Mouse (Mus musculus): Measurements from ENCODE around the gene Ddx47. TPM values are rescaled to one million over a fixed set of nuclear protein-coding genes. Genes with fewer than 3 reads are reported as not detected.

Ddx47 gene
- 50.1 TPM for polyA plus RNA-seq (2014; fragmentation: Illumina TruSeq; extraction: RNeasy Lipid Tissue Mini Kit (QIAGEN cat#74804); ENCODE audit: insufficient read depth, low read depth, low replicate concordance)

GRCm38 (mm10) chr6:135011048-135011733 lies at the start of gene Ddx47:
TSS of gene Ddx47 (plus strand) at chr6:135011612.

GRCm38 (mm10) chr6:134981231-134982062 lies 30.0 kb upstream of the Ddx47 start, which contains the start of gene Apold1:
TSS of gene Apold1 (plus strand) at chr6:134981718.

GRCm38 (mm10) chr6:135065236-135065957 lies 54.0 kb downstream of the Ddx47 start, which contains the start of gene Gprc5a:
TSS of gene Gprc5a (plus strand) at chr6:135065651.

Other genes with a start within 250 kb of the Ddx47 start
- gene Dusp16, start 219.0 kb upstream of the Ddx47 start, polyA plus RNA-seq (2014; fragmentation: Illumina TruSeq; extraction: RNeasy Lipid Tissue Mini Kit (QIAGEN cat#74804); ENCODE audit: insufficient read depth, low read depth, low replicate concordance) = 16.1 TPM
- gene Crebl2, start 181.5 kb upstream of the Ddx47 start, polyA plus RNA-seq (2014; fragmentation: Illumina TruSeq; extraction: RNeasy Lipid Tissue Mini Kit (QIAGEN cat#74804); ENCODE audit: insufficient read depth, low read depth, low replicate concordance) = 21.3 TPM
- 3.8 TPM for gene Gpr19, start 113.0 kb upstream of the Ddx47 start, polyA plus RNA-seq (2014; fragmentation: Illumina TruSeq; extraction: RNeasy Lipid Tissue Mini Kit (QIAGEN cat#74804); ENCODE audit: insufficient read depth, low read depth, low replicate concordance)
- gene Cdkn1b, start 91.2 kb upstream of the Ddx47 start, polyA plus RNA-seq (2014; fragmentation: Illumina TruSeq; extraction: RNeasy Lipid Tissue Mini Kit (QIAGEN cat#74804); ENCODE audit: insufficient read depth, low read depth, low replicate concordance) = 44.2 TPM
- 1.5 TPM for gene Apold1, start 29.9 kb upstream of the Ddx47 start, polyA plus RNA-seq (2014; fragmentation: Illumina TruSeq; extraction: RNeasy Lipid Tissue Mini Kit (QIAGEN cat#74804); ENCODE audit: insufficient read depth, low read depth, low replicate concordance)
- gene Gprc5a, start 54.0 kb downstream of the Ddx47 start, polyA plus RNA-seq (2014; fragmentation: Illumina TruSeq; extraction: RNeasy Lipid Tissue Mini Kit (QIAGEN cat#74804); ENCODE audit: insufficient read depth, low read depth, low replicate concordance) = 320 TPM
- gene Gprc5d, start 106.7 kb downstream of the Ddx47 start, polyA plus RNA-seq (2014; fragmentation: Illumina TruSeq; extraction: RNeasy Lipid Tissue Mini Kit (QIAGEN cat#74804); ENCODE audit: insufficient read depth, low read depth, low replicate concordance) = not detected
- 3.2 TPM for gene Fam234b, start 186.4 kb downstream of the Ddx47 start, polyA plus RNA-seq (2014; fragmentation: Illumina TruSeq; extraction: RNeasy Lipid Tissue Mini Kit (QIAGEN cat#74804); ENCODE audit: insufficient read depth, low read depth, low replicate concordance)
- gene Hebp1, start 186.4 kb downstream of the Ddx47 start, polyA plus RNA-seq (2014; fragmentation: Illumina TruSeq; extraction: RNeasy Lipid Tissue Mini Kit (QIAGEN cat#74804); ENCODE audit: insufficient read depth, low read depth, low replicate concordance) = 37.7 TPM
- 0.42 TPM for gene Gsg1, start 242.7 kb downstream of the Ddx47 start, polyA plus RNA-seq (2014; fragmentation: Illumina TruSeq; extraction: RNeasy Lipid Tissue Mini Kit (QIAGEN cat#74804); ENCODE audit: insufficient read depth, low read depth, low replicate concordance)